Mouse (Mus musculus) ovary, adult 10 weeks (tissue): ENCODE measurements around the gene Zfr2. TPM values are rescaled to one million over a fixed set of nuclear protein-coding genes. Genes with fewer than 3 reads are reported as not detected.

Experiments
- polyA plus RNA-seq: library from polyadenylated mRNA; stranded (reverse); fragments of 350-450 nt; fragmentation: Illumina TruSeq; extraction: RNeasy Lipid Tissue Mini Kit (QIAGEN cat#74804); gene quantifications from one replicate; pipeline ENCODE4 v1.2.3, GENCODE M21; 2014

Gene Zfr2
- 0.66 TPM for polyA plus RNA-seq

GRCm38 (mm10) chr10:81232580-81233225 is at the start of gene Zfr2:
Gene Zfr2, plus strand, starts transcription at chr10:81233155.

DNA sequence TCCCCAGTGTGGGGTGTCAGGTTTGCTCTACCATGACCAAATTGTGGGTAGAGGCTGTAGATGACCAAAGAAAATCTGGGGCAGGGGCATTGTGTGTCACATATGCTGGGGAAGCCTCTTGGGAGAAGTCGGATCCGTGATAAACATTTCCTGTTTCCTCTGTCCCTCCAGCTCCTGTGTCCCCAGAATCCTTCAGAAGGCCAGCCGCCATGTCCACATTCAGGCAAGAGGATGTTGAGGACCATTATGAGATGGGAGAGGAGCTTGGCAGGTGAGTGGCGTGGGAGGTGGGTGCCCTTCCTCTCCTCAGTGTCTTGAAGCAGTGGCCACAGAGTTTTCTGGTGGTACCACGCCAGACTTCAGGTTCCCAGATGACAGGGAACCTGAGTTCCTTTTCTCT is 49.1 kb upstream of the Zfr2 start, which contains the start of gene 4930442H23Rik:
Gene 4930442H23Rik, minus strand, starts transcription at position 45 of the 400 bp plus-strand sequence.

DNA sequence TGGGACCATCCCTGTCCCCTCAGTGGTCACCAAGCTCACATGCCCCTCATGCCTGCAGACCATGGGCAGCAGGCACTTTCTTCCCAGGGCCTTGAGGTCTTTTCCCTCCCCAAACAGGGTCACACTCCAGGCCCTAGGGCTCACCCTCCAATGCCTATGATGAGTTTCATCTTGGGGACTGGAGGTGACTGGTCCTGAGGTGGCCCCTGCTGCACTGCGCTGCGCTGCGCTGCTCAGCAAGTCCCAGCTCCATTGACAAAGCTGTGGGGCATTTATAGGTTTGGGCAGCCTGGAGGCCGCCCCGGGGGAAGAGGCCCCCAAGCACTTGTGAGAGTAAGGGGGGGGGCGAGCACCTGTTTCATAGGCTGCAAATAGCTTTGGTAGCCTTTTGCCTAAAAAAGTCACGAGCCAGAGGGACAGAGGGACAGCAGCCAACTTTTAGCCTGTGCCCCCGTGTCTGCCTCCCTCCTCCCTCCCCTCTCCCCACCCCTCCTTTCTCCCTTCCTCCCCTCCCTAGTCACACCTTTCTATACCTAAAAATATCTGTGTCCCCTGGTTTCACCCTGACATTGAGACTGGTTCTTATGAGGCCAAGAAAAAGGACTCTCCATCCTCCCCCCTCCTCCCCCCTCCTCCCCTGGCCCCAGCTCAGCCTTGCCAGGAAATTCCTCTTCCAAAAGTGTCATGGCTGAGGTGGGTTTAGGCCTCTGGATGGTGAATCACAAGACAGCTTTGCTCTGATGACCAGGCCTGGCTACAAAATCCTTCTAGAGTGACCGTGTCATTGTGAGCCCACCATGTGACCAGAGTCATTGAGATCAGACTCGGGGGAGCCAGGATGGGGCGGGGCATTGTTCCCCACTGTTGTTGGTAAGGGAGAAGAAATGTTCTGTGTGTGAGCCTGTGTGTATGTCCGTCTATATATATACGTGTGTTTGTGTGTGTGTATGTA is 30.9 kb upstream of the Zfr2 start, which contains the start of gene Nmrk2:
Gene Nmrk2, minus strand, starts transcription at position 245 of the 952 bp plus-strand sequence.

DNA sequence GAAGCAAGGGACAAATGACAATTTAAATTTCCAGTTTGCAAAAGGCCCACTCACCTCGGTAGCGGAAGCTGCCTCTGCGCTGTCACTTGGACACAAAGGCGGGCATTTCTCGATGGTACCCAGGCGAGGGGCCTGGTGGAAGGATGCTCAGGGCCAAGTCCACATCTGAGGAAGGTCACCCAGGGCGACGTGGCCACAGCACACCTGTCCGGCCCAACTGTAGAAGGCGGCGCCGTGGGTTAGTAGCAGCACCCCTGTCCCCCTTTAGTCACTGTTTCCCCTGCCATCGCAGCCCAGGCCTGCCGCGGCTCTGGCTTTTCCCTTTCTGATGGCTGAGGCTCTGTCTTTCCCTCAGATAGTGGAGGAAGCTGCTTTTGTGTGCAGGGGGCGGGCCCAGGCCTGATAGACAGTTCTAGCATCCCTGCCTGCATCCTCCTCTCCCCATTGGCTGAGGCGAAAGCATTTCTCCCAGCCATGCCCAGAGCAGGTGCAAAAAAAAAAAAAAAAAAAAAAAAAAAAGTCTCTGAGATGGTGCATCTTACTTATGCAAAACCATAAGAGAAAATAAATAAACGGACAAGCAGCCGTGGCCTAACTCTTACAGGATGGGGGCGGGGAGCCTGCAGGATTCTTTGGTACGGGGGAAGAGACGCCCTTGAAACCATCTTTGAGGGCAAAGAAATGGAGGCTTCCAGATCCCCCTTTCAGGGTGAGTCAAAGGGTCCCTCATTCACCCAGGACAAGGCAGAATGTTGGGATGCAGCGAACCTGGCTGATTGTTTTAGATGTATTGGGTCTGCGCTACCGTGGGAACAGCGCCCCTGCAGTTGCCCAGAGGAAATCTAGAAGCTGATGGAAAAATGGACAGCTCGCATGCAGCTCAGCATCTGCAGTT is 2.3 kb upstream of the Zfr2 start, which contains the start of gene Atcay:
Gene Atcay, minus strand, starts transcription at position 396 of the 895 bp plus-strand sequence.

GRCm38 (mm10) chr10:81252424-81253419 is 19.8 kb downstream of the Zfr2 start, which contains the start of gene Matk:
Gene Matk, plus strand, starts transcription at chr10:81252935.

DNA sequence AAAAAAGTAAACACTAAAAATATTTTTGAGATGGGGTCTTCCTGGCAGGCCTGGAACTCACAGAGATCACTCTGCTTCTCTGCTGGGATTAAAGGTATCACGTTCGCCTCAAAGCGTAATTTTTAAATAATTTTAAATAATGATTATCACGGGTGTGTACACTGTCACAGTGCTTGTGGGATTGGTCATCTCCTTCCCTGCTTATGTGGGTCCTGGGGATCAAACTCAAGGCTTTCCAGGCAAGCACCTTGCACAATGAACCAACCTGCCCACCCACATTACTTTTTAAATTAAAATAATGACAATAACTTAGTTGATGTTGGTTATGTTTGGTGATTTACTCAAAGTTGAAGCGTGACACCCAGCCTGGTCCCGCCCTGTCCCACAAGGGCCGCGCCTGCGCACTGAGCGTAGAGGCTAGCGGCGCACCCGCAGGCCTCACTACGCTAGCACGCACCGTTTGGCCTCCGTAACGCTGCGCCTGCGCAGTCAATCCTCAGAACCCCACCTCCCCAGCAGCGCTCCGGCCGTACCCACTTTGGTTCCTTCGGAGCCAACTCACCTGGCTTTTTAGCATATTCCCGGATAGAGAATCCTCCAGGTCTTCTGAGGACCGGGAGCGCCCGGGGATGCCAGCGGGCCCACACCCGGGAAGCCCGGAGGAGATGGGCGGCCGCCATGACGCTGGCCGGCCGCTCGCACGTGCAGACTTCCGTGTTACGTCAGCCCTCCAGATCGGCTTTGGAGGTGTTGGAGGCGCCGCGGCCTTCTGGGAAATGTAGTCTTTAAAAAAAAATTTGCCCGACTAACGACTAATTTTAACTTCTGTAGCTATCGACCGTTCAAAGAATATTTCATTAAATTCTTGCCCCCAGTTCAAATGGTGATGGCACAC is 33.5 kb downstream of the Zfr2 start, which contains the start of the genes Mrpl54 and Apba3:
Gene Mrpl54, minus strand, starts transcription at position 724 of the 895 bp plus-strand sequence.
Gene Apba3, plus strand, starts transcription at position 750 of the 895 bp plus-strand sequence.

GRCm38 (mm10) chr10:81291511-81292104 is 58.7 kb downstream of the Zfr2 start, which contains the start of gene Tjp3:
Gene Tjp3, minus strand, starts transcription at chr10:81291581.

GRCm38 (mm10) chr10:81292554-81293333 is 59.8 kb downstream of the Zfr2 start, which contains the start of gene Pip5k1c:
Gene Pip5k1c, plus strand, starts transcription at chr10:81292963.

Other genes starting within 250 kb of the Zfr2 start
- 6.8 TPM for gene Gng7, start 218.2 kb upstream of the Zfr2 start, polyA plus RNA-seq
- not detected for gene Diras1, start 207.5 kb upstream of the Zfr2 start, polyA plus RNA-seq
- 0.29 TPM for gene Slc39a3, start 195.7 kb upstream of the Zfr2 start, polyA plus RNA-seq
- gene Sgta, start 173.0 kb upstream of the Zfr2 start, polyA plus RNA-seq = 0.66 TPM
- gene Thop1, start 163.1 kb upstream of the Zfr2 start, polyA plus RNA-seq = not detected
- gene Creb3l3, start 134.3 kb upstream of the Zfr2 start, polyA plus RNA-seq = 0.77 TPM
- gene Map2k2, start 127.2 kb upstream of the Zfr2 start, polyA plus RNA-seq = 1.1 TPM
- gene Zbtb7a, start 97.9 kb upstream of the Zfr2 start, polyA plus RNA-seq = 17.8 TPM
- gene Pias4, start 65.2 kb upstream of the Zfr2 start, polyA plus RNA-seq = 0.46 TPM
- gene Eef2, start 56.5 kb upstream of the Zfr2 start, polyA plus RNA-seq = 6.8 TPM
- gene Dapk3, start 50.1 kb upstream of the Zfr2 start, polyA plus RNA-seq = not detected
- not detected for gene 4930442H23Rik, start 49.3 kb upstream of the Zfr2 start, polyA plus RNA-seq
- gene Nmrk2, start 31.1 kb upstream of the Zfr2 start, polyA plus RNA-seq = not detected
- gene Atcay, start 2.3 kb upstream of the Zfr2 start, polyA plus RNA-seq = not detected
- not detected for gene Matk, start 19.8 kb downstream of the Zfr2 start, polyA plus RNA-seq
- gene Mrpl54, start 33.8 kb downstream of the Zfr2 start, polyA plus RNA-seq = not detected
- not detected for gene Apba3, start 33.8 kb downstream of the Zfr2 start, polyA plus RNA-seq
- gene Tjp3, start 58.4 kb downstream of the Zfr2 start, polyA plus RNA-seq = not detected
- 2.6 TPM for gene Pip5k1c, start 59.8 kb downstream of the Zfr2 start, polyA plus RNA-seq
- gene Cactin, start 87.9 kb downstream of the Zfr2 start, polyA plus RNA-seq = 0.17 TPM
- not detected for gene Tbxa2r, start 95.6 kb downstream of the Zfr2 start, polyA plus RNA-seq
- not detected for gene Gipc3, start 110.1 kb downstream of the Zfr2 start, polyA plus RNA-seq
- 4.2 TPM for gene Hmg20b, start 117.3 kb downstream of the Zfr2 start, polyA plus RNA-seq
- gene Mfsd12, start 124.3 kb downstream of the Zfr2 start, polyA plus RNA-seq = not detected
- not detected for gene 4930404N11Rik, start 132.7 kb downstream of the Zfr2 start, polyA plus RNA-seq
- 0.26 TPM for gene Fzr1, start 145.4 kb downstream of the Zfr2 start, polyA plus RNA-seq
- not detected for gene Dohh, start 151.3 kb downstream of the Zfr2 start, polyA plus RNA-seq
- gene Gm48551, start 151.3 kb downstream of the Zfr2 start, polyA plus RNA-seq = not detected
- gene Gm48552, start 155.8 kb downstream of the Zfr2 start, polyA plus RNA-seq = 0.88 TPM
- gene Smim24, start 159.9 kb downstream of the Zfr2 start, polyA plus RNA-seq = not detected
- gene Nfic, start 222.5 kb downstream of the Zfr2 start, polyA plus RNA-seq = 14.2 TPM
- gene Celf5, start 249.6 kb downstream of the Zfr2 start, polyA plus RNA-seq = not detected